Mouse (Mus musculus) liver, embryonic 15.5 days (tissue): Measurements from ENCODE around the gene Mest. TPM values are rescaled to one million over a fixed set of nuclear protein-coding genes. Genes with fewer than 3 reads are reported as not detected.
A peak's percentile ranks its signal among the peaks of the same experiment; 100 is the strongest.

Experiments used
- ATAC-seq: fragments of 200-750 bp; cut with Nextera tagmentation; 2 replicates; pipeline ENCODE4 v1.8.0; 2017; ENCODE audit warnings: moderate number of reproducible peaks, mild to moderate bottlenecking, moderate library complexity; ENCODE audit not compliant: insufficient read depth
- H3K27ac ChIP-seq: fragments of 300-500 bp; sonication (generic); replicated peaks from 2 replicates; pipeline ENCODE4 v1.5.1; 2015; ENCODE audit warnings: mild to moderate bottlenecking, inconsistent platforms
- H3K27me3 ChIP-seq: fragments of 300-500 bp; sonication (generic); 2 replicates; pipeline ENCODE4 v1.6.1; 2015; ENCODE audit warnings: mild to moderate bottlenecking, inconsistent platforms
- H3K36me3 ChIP-seq: fragments of 300-500 bp; sonication (generic); replicated peaks from 2 replicates; pipeline ENCODE4 v1.6.1; 2015; ENCODE audit warnings: moderate library complexity, mild to moderate bottlenecking, inconsistent platforms
- H3K4me1 ChIP-seq: fragments of 300-500 bp; sonication (generic); replicated peaks from 2 replicates; pipeline ENCODE4 v1.6.1; 2015; ENCODE audit warnings: inconsistent platforms
- H3K4me2 ChIP-seq: fragments of 300-500 bp; sonication (generic); 2 replicates; pipeline ENCODE4 v1.6.1; 2015; ENCODE audit warnings: moderate library complexity, mild to moderate bottlenecking, inconsistent platforms
- H3K4me3 ChIP-seq: fragments of 300-500 bp; sonication (generic); replicated peaks from 2 replicates; pipeline ENCODE4 v1.5.1; 2015; ENCODE audit warnings: mild to moderate bottlenecking, inconsistent platforms
- H3K9ac ChIP-seq: fragments of 300-500 bp; sonication (generic); 2 replicates; pipeline ENCODE4 v1.6.1; 2015; ENCODE audit warnings: moderate library complexity, mild to moderate bottlenecking, inconsistent platforms
- H3K9me3 ChIP-seq: fragments of 300-500 bp; sonication (generic); replicated peaks from 2 replicates; pipeline ENCODE4 v1.6.1; 2016; ENCODE audit warnings: inconsistent platforms
- WGBS: fragments of 180-500 bp; shearing (Covaris S2); methylation state at CpG from one replicate; pipeline ENCODE4 v1.1.7; 2015; ENCODE audit warnings: mixed read lengths; ENCODE audit not compliant: insufficient replicate concordance; 5-methylcytosine and 5-hydroxymethylcytosine counted together
- polyA plus RNA-seq: library from polyadenylated mRNA; unstranded; fragments of >200 nt; fragmentation: Nextera tagmentation; extraction: Ambion mirVana; gene quantifications from 2 replicates; pipeline ENCODE4 v1.2.1, GENCODE M21; 2015

Gene Mest
- polyA plus RNA-seq, 1 experiment from 2014 or later = 186 TPM

GRCm38 (mm10) chr6:30684570-30684969, 38.8 kb upstream of the Mest start:
- ATAC-seq = no peak
- Histone ChIP-seq H3K27me3 (no peaks in the 10 kb centered on the region), H3K4me2 (no peak overlapping the region), H3K9ac (no peak overlapping the region), H3K9me3 (no peaks in the 10 kb centered on the region), H3K4me1 (peaks cover 7% of the 10 kb centered on the region), H3K36me3 (no peaks in the 10 kb centered on the region), H3K4me3 (no peak overlapping the region), H3K27ac (no peak overlapping the region)
- WGBS = 49% methylated on average over 1 of the region's 1 CpGs

DNA sequence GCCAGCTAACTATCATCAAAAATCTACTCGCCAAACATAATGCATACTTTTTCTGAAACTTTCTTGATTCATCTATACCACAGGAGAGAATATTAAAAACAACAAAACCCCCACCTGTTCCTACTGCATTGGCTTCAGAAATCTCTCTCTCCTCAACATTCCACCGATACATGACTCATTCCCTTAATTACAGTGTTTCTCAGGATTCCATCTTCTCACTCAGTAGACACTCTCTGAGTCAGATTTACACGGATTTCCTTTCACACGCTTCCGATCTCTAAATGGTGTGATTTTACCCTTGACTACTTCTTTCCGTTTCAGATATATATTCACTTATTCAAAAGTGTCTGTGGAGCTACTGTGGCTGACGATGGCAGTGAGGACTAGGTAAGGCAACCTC, 36.1 kb upstream of the Mest start:
- Histone ChIP-seq H3K36me3 (no peaks in the 10 kb centered on the region), H3K27me3 (no peaks in the 10 kb centered on the region), H3K4me2 (no peak overlapping the region), H3K9ac (no peak overlapping the region), H3K4me1 (peaks cover 7% of the 10 kb centered on the region), H3K4me3 (no peak overlapping the region), H3K27ac (no peak overlapping the region), H3K9me3 (no peaks in the 10 kb centered on the region)
- WGBS = 70% methylated on average over 7 of the region's 7 CpGs
- no peak for ATAC-seq

DNA sequence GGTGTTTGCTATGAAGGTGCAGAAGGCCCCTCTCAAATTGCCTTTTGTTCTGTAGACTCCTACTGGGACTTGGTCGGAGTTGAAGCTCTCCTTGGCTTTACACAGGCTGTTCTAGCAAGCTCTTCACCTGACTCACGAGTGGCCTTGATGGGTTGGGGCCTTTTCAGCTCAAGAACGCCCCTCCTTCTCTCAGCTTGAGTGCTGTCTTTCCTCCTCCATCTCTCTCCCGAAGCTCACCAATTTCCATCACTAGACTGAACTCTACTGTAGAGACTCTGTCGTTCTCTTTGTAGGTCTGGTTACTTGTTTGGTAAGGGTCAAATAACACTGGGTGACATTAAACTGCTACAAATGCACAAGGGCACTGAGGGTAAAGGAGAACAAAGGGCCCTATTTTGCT, 30.5 kb upstream of the Mest start:
- no peak; the same call in 1 of the 2 replicates for ATAC-seq
- Histone ChIP-seq H3K27me3 (no peaks in the 10 kb centered on the region), H3K27ac (peak overlapping the region; percentile 80), H3K9ac (peak overlapping the region; percentile 65), H3K4me2 (peak overlapping the region; percentile 89), H3K36me3 (no peaks in the 10 kb centered on the region), H3K4me3 (peak overlapping the region; percentile 83), H3K4me1 (peaks cover 14% of the 10 kb centered on the region), H3K9me3 (no peaks in the 10 kb centered on the region)
- WGBS = 58% methylated on average over 5 of the region's 5 CpGs

- WGBS = under 1% methylated on average over 47 of the region's 52 CpGs
- Histone ChIP-seq H3K4me3 (peak within 1 kb of the TSS; percentile 83), H3K27me3 (no peaks in the 10 kb centered on the region), H3K36me3 (no peaks in the 10 kb centered on the region), H3K9me3 (no peaks in the 10 kb centered on the region), H3K4me1 (peaks cover 14% of the 10 kb centered on the region), H3K4me2 (peak within 1 kb of the TSS; percentile 89), H3K9ac (peak within 1 kb of the TSS; percentile 65), H3K27ac (peak within 1 kb of the TSS; percentile 80)
- ATAC-seq = peak; percentile 96
Observed at GRCm38 (mm10) chr6:30693350-30693991, 29.9 kb upstream of the Mest start, which contains the start of gene Cep41. Cep41 (minus strand) TSS chr6:30693749.

DNA sequence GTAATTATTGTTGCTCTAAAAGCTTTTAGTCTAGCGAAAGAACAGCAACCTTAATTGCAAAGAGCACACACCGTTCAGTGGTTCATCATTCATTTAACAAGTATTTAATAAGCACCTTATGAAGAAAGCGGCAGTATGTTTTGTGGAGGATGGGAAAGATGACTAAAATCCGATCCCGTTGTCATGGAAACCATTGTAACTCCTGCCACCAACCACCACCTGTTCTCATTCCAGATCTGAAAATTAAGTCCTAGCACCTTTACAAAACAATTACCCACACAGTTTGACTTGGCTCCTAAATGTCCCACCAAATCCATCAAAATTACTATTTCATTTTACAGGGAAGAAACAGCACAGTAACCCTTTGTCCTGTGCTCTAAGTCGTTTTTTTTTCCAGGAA, 29.1 kb upstream of the Mest start:
- Histone ChIP-seq H3K9ac (peak overlapping the region; percentile 65; the same call in 1 of the 2 replicates), H3K9me3 (no peaks in the 10 kb centered on the region), H3K27ac (no peak overlapping the region), H3K27me3 (no peaks in the 10 kb centered on the region), H3K36me3 (no peaks in the 10 kb centered on the region), H3K4me2 (peak overlapping the region; percentile 89), H3K4me3 (peak overlapping the region; percentile 83), H3K4me1 (peaks cover 14% of the 10 kb centered on the region)
- no peak for ATAC-seq
- 51% methylated on average over 6 of the region's 6 CpGs for WGBS

- Histone ChIP-seq H3K9ac (no peak overlapping the region), H3K36me3 (no peaks in the 10 kb centered on the region), H3K4me3 (no peak overlapping the region), H3K27ac (no peak overlapping the region), H3K9me3 (no peaks in the 10 kb centered on the region), H3K4me2 (no peak overlapping the region), H3K4me1 (peaks cover 19% of the 10 kb centered on the region), H3K27me3 (no peaks in the 10 kb centered on the region; the same call in 1 of the 2 replicates)
- ATAC-seq = no peak
- 78% methylated on average over 8 of the region's 8 CpGs for WGBS
Observed at GRCm38 (mm10) chr6:30695124-30695523, 28.2 kb upstream of the Mest start.

GRCm38 (mm10) chr6:30697464-30697863, 25.9 kb upstream of the Mest start:
- no peak for ATAC-seq
- Histone ChIP-seq H3K36me3 (no peaks in the 10 kb centered on the region), H3K27ac (no peak overlapping the region), H3K9me3 (no peaks in the 10 kb centered on the region), H3K4me1 (peaks cover 20% of the 10 kb centered on the region), H3K4me2 (no peak overlapping the region), H3K9ac (no peak overlapping the region), H3K27me3 (no peaks in the 10 kb centered on the region; the same call in 1 of the 2 replicates), H3K4me3 (no peak overlapping the region)
- 64% methylated on average over 5 of the region's 5 CpGs for WGBS

DNA sequence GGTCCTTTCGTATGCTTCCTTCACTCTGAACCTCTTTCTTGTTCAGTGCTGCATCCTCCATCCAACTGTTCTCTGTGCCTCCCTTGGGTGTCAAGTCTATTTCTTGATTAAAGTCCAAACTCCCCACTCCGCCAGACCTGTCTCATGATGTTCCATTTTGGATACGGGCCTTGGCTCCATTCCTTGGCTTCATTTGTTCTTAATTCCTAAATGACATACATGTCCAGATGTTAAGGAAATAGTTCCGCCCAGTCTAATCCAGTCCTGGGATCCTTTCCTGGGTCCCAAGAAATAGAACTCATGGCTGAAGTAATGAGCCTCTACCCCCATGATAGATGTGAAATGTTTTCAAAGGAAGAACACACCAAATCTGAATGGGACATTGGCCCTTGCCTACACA, 25.3 kb upstream of the Mest start:
- Histone ChIP-seq H3K4me2 (no peak overlapping the region), H3K27ac (no peak overlapping the region), H3K36me3 (no peaks in the 10 kb centered on the region), H3K27me3 (no peaks in the 10 kb centered on the region; the same call in 1 of the 2 replicates), H3K9ac (no peak overlapping the region), H3K9me3 (no peaks in the 10 kb centered on the region), H3K4me3 (no peak overlapping the region), H3K4me1 (peaks cover 15% of the 10 kb centered on the region)
- WGBS = 68% methylated on average over 4 of the region's 4 CpGs
- no peak for ATAC-seq

GRCm38 (mm10) chr6:30700182-30700581, 23.2 kb upstream of the Mest start:
- Histone ChIP-seq H3K9ac (no peak overlapping the region), H3K4me1 (peaks cover 9% of the 10 kb centered on the region; the same call in 1 of the 2 replicates), H3K4me2 (peak overlapping the region; percentile 37), H3K9me3 (no peaks in the 10 kb centered on the region), H3K4me3 (no peak overlapping the region), H3K27ac (no peak overlapping the region), H3K27me3 (no peaks in the 10 kb centered on the region; the same call in 1 of the 2 replicates), H3K36me3 (no peaks in the 10 kb centered on the region)
- peak; percentile 15; the same call in 1 of the 2 replicates for ATAC-seq
- 23% methylated on average over 6 of the region's 6 CpGs for WGBS

DNA sequence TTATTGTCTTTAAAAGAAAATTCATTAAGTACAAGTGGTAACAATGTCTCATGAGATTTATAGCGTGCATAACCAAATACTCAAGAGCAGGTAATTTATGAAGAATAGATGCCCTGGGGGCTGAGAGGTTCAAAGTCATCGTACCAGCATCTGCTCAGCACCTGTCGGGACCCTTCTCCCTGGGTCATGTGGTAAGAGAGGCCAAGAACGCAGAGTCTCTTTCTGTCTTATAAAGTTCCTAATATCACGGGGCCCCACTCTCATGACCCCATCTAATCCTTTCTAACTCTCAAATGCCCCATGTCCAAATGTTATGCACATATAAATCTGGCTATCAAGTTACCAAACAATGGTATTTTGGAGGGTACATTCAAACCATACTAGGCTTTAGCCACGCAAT, 20.5 kb upstream of the Mest start:
- ATAC-seq = no peak
- Histone ChIP-seq H3K27me3 (no peaks in the 10 kb centered on the region; the same call in 1 of the 2 replicates), H3K27ac (no peak overlapping the region), H3K9ac (no peak overlapping the region), H3K9me3 (no peaks in the 10 kb centered on the region), H3K4me1 (peaks cover 9% of the 10 kb centered on the region; the same call in 1 of the 2 replicates), H3K4me3 (no peak overlapping the region), H3K36me3 (no peaks in the 10 kb centered on the region), H3K4me2 (no peak overlapping the region)
- WGBS = 63% methylated on average over 6 of the region's 6 CpGs

- 55% methylated on average over 6 of the region's 6 CpGs for WGBS
- Histone ChIP-seq H3K9ac (no peak overlapping the region), H3K27me3 (no peaks in the 10 kb centered on the region; the same call in 1 of the 2 replicates), H3K9me3 (no peaks in the 10 kb centered on the region), H3K4me2 (no peak overlapping the region), H3K4me1 (peaks cover 9% of the 10 kb centered on the region; the same call in 1 of the 2 replicates), H3K4me3 (no peak overlapping the region), H3K36me3 (no peaks in the 10 kb centered on the region), H3K27ac (no peak overlapping the region)
- no peak for ATAC-seq
Observed at GRCm38 (mm10) chr6:30703476-30703875, 19.9 kb upstream of the Mest start.
